Mouse (Mus musculus): ENCODE measurements around the gene Dop1a. TPM values are rescaled to one million over a fixed set of nuclear protein-coding genes. Genes with fewer than 3 reads are reported as not detected.

Dop1a gene
- polyA plus RNA-seq, 1 experiment, result 26.9 TPM

- Histone ChIP-seq H3K4me1 (ENCODE audit: control insufficient read depth, insufficient read depth, low read length) (peaks cover 8% of the 10 kb centered on the region), H3K27ac (ENCODE audit: insufficient read depth, low read depth, low read length) (no peak overlapping the region), H3K4me3 (ENCODE audit: insufficient read depth, low read length) (no peak overlapping the region)
- TF ChIP-seq POLR2A (IDR thresholded peaks at IDR 0.05; ENCODE audit: borderline replicate concordance, low read depth, low read length), result no peak
Measured at GRCm38 (mm10) chr9:86491740-86492139, 24.8 kb downstream of the Dop1a start.

GRCm38 (mm10) chr9:86496261-86496660 is 29.3 kb downstream of the Dop1a start:
- Histone ChIP-seq H3K27ac (ENCODE audit: insufficient read depth, low read depth, low read length) (no peak overlapping the region), H3K4me1 (ENCODE audit: control insufficient read depth, insufficient read depth, low read length) (peaks cover 8% of the 10 kb centered on the region), H3K4me3 (ENCODE audit: insufficient read depth, low read length) (no peak overlapping the region)
- no peak for TF ChIP-seq CTCF (IDR thresholded peaks at IDR 0.05; ENCODE audit: low read depth, low read length)

- no peak for TF ChIP-seq POLR2A (IDR thresholded peaks at IDR 0.05; ENCODE audit: borderline replicate concordance, low read depth, low read length)
- no peak for TF ChIP-seq CTCF (IDR thresholded peaks at IDR 0.05; ENCODE audit: low read depth, low read length)
- Histone ChIP-seq H3K4me1 (ENCODE audit: control insufficient read depth, insufficient read depth, low read length) (peaks cover 8% of the 10 kb centered on the region), H3K4me3 (ENCODE audit: insufficient read depth, low read length) (no peak overlapping the region)
Measured at GRCm38 (mm10) chr9:86499083-86499482, 32.1 kb downstream of the Dop1a start.

GRCm38 (mm10) chr9:86507437-86507836 is 40.5 kb downstream of the Dop1a start:
- H3K4me1 ChIP-seq (ENCODE audit: control insufficient read depth, insufficient read depth, low read length), result peaks cover 4% of the 10 kb centered on the region; the same call in 1 of the 2 replicates
- TF ChIP-seq POLR2A (IDR thresholded peaks at IDR 0.05; ENCODE audit: borderline replicate concordance, low read depth, low read length) (no peak), CTCF (IDR thresholded peaks at IDR 0.05; ENCODE audit: low read depth, low read length) (no peak)
- no peak overlapping the region for H3K4me3 ChIP-seq (ENCODE audit: insufficient read depth, low read length)
- H3K27ac ChIP-seq (ENCODE audit: insufficient read depth, low read depth, low read length), result no peak overlapping the region

More at GRCm38 (mm10) chr9:86499083-86499482, 32.1 kb downstream of the Dop1a start:
- no peak overlapping the region for H3K27ac ChIP-seq (ENCODE audit: insufficient read depth, low read depth, low read length)

- peak overlapping the region; percentile 34; the same call in 1 of the 2 replicates for H3K27ac ChIP-seq (ENCODE audit: insufficient read depth, low read depth, low read length)
- no peak overlapping the region for H3K4me3 ChIP-seq (ENCODE audit: insufficient read depth, low read length)
- TF ChIP-seq POLR2A (IDR thresholded peaks at IDR 0.05; ENCODE audit: borderline replicate concordance, low read depth, low read length) (no peak), CTCF (IDR thresholded peaks at IDR 0.05; ENCODE audit: low read depth, low read length) (no peak)
- H3K4me1 ChIP-seq (ENCODE audit: control insufficient read depth, insufficient read depth, low read length), result peaks cover 14% of the 10 kb centered on the region
Measured at GRCm38 (mm10) chr9:86513733-86514132, 46.8 kb downstream of the Dop1a start.

- H3K4me3 ChIP-seq (ENCODE audit: insufficient read depth, low read length), result no peak overlapping the region
- no peak overlapping the region for H3K27ac ChIP-seq (ENCODE audit: insufficient read depth, low read depth, low read length)
- H3K4me1 ChIP-seq (ENCODE audit: control insufficient read depth, insufficient read depth, low read length), result peaks cover 14% of the 10 kb centered on the region
- TF ChIP-seq CTCF (IDR thresholded peaks at IDR 0.05; ENCODE audit: low read depth, low read length) (no peak), POLR2A (IDR thresholded peaks at IDR 0.05; ENCODE audit: borderline replicate concordance, low read depth, low read length) (no peak)
Measured at GRCm38 (mm10) chr9:86514390-86514789, 47.4 kb downstream of the Dop1a start.

- Histone ChIP-seq H3K4me1 (ENCODE audit: control insufficient read depth, insufficient read depth, low read length) (peaks cover 14% of the 10 kb centered on the region), H3K4me3 (ENCODE audit: insufficient read depth, low read length) (no peak overlapping the region), H3K27ac (ENCODE audit: insufficient read depth, low read depth, low read length) (no peak overlapping the region)
- no peak for TF ChIP-seq POLR2A (IDR thresholded peaks at IDR 0.05; ENCODE audit: borderline replicate concordance, low read depth, low read length)
- no peak for TF ChIP-seq CTCF (IDR thresholded peaks at IDR 0.05; ENCODE audit: low read depth, low read length)
Measured at GRCm38 (mm10) chr9:86514798-86515197, 47.8 kb downstream of the Dop1a start.

GRCm38 (mm10) chr9:86522335-86522734 is 55.4 kb downstream of the Dop1a start:
- TF ChIP-seq CTCF (IDR thresholded peaks at IDR 0.05; ENCODE audit: low read depth, low read length) (no peak), POLR2A (IDR thresholded peaks at IDR 0.05; ENCODE audit: borderline replicate concordance, low read depth, low read length) (no peak)
- Histone ChIP-seq H3K27ac (ENCODE audit: insufficient read depth, low read depth, low read length) (no peak overlapping the region), H3K4me1 (ENCODE audit: control insufficient read depth, insufficient read depth, low read length) (0 out of 2 replicates have a peak, but pooled peaks cover 2% of the 10 kb centered on the region), H3K4me3 (ENCODE audit: insufficient read depth, low read length) (no peak overlapping the region)

GRCm38 (mm10) chr9:86525600-86525999 is 58.6 kb downstream of the Dop1a start:
- no peak for TF ChIP-seq CTCF (IDR thresholded peaks at IDR 0.05; ENCODE audit: low read depth, low read length)
- TF ChIP-seq POLR2A (IDR thresholded peaks at IDR 0.05; ENCODE audit: borderline replicate concordance, low read depth, low read length), result no peak
- Histone ChIP-seq H3K27ac (ENCODE audit: insufficient read depth, low read depth, low read length) (no peak overlapping the region), H3K4me3 (ENCODE audit: insufficient read depth, low read length) (no peak overlapping the region), H3K4me1 (ENCODE audit: control insufficient read depth, insufficient read depth, low read length) (0 out of 2 replicates have a peak, but pooled peaks cover 2% of the 10 kb centered on the region)

GRCm38 (mm10) chr9:86534071-86534470 is 67.1 kb downstream of the Dop1a start:
- TF ChIP-seq POLR2A (IDR thresholded peaks at IDR 0.05; ENCODE audit: borderline replicate concordance, low read depth, low read length), result no peak
- no peak for TF ChIP-seq CTCF (IDR thresholded peaks at IDR 0.05; ENCODE audit: low read depth, low read length)
- H3K4me3 ChIP-seq (ENCODE audit: insufficient read depth, low read length), result no peak overlapping the region
- no peak overlapping the region for H3K27ac ChIP-seq (ENCODE audit: insufficient read depth, low read depth, low read length)
- H3K4me1 ChIP-seq (ENCODE audit: control insufficient read depth, insufficient read depth, low read length), result peaks cover 7% of the 10 kb centered on the region

- H3K4me1 ChIP-seq (ENCODE audit: control insufficient read depth, insufficient read depth, low read length), result peaks cover 16% of the 10 kb centered on the region
- no peak overlapping the region for H3K4me3 ChIP-seq (ENCODE audit: insufficient read depth, low read length)
- no peak overlapping the region for H3K27ac ChIP-seq (ENCODE audit: insufficient read depth, low read depth, low read length)
- TF ChIP-seq CTCF (IDR thresholded peaks at IDR 0.05; ENCODE audit: low read depth, low read length) (no peak), POLR2A (IDR thresholded peaks at IDR 0.05; ENCODE audit: borderline replicate concordance, low read depth, low read length) (no peak)
Measured at GRCm38 (mm10) chr9:86543451-86543850, 76.5 kb downstream of the Dop1a start.
